Mouse (Mus musculus): ENCODE data around the gene Tmcc3. TPM values are rescaled to one million over a fixed set of nuclear protein-coding genes. Genes with fewer than 3 reads are reported as not detected.

The Tmcc3 gene
- polyA plus RNA-seq, 1 experiment from 2014 or later = 8.8 TPM

- H3K9ac ChIP-seq (replicated peaks; ENCODE audit: low read depth, low read length) = no peak overlapping the region
- H3K9me3 ChIP-seq (ENCODE audit: control insufficient read depth, low read depth, low read length) = 0 out of 2 replicates have a peak, but pooled peaks cover 4% of the 10 kb centered on the region
- no peaks in the 10 kb centered on the region for H3K4me1 ChIP-seq (ENCODE audit: control insufficient read depth, insufficient read depth, low read length)
- no peak for ATAC-seq (ENCODE audit: insufficient number of reproducible peaks, insufficient read depth, low FRiP score, low read depth)
- H3K4me2 ChIP-seq (replicated peaks; ENCODE audit: low read depth, low read length) = no peak overlapping the region
- H3K4me3 ChIP-seq (ENCODE audit: low read depth, low read length) = no peak overlapping the region
- no peaks in the 10 kb centered on the region for H3K36me3 ChIP-seq (ENCODE audit: control insufficient read depth, insufficient read depth, low read length)
- H3K27ac ChIP-seq (ENCODE audit: low read length) = no peak overlapping the region
- H3K27me3 ChIP-seq (ENCODE audit: control insufficient read depth, insufficient read depth, low read length) = no peaks in the 10 kb centered on the region
Observed at GRCm38 (mm10) chr10:94481613-94482012, 169.9 kb downstream of the Tmcc3 start.

GRCm38 (mm10) chr10:94486179-94486578 is 174.4 kb downstream of the Tmcc3 start:
- Histone ChIP-seq H3K4me1 (ENCODE audit: control insufficient read depth, insufficient read depth, low read length) (no peaks in the 10 kb centered on the region), H3K9me3 (ENCODE audit: control insufficient read depth, low read depth, low read length) (0 out of 2 replicates have a peak, but pooled peaks cover 4% of the 10 kb centered on the region), H3K27me3 (ENCODE audit: control insufficient read depth, insufficient read depth, low read length) (no peaks in the 10 kb centered on the region), H3K9ac (replicated peaks; ENCODE audit: low read depth, low read length) (no peak overlapping the region), H3K36me3 (ENCODE audit: control insufficient read depth, insufficient read depth, low read length) (no peaks in the 10 kb centered on the region), H3K4me3 (ENCODE audit: low read depth, low read length) (no peak overlapping the region), H3K27ac (ENCODE audit: low read length) (no peak overlapping the region), H3K4me2 (replicated peaks; ENCODE audit: low read depth, low read length) (no peak overlapping the region)
- WGBS = 67% methylated on average over 2 of the region's 2 CpGs
- no peak for ATAC-seq (ENCODE audit: insufficient number of reproducible peaks, insufficient read depth, low FRiP score, low read depth)

- Histone ChIP-seq H3K36me3 (ENCODE audit: control insufficient read depth, insufficient read depth, low read length) (no peaks in the 10 kb centered on the region), H3K9ac (replicated peaks; ENCODE audit: low read depth, low read length) (no peak overlapping the region), H3K4me3 (ENCODE audit: low read depth, low read length) (no peak overlapping the region), H3K4me1 (ENCODE audit: control insufficient read depth, insufficient read depth, low read length) (peaks cover 3% of the 10 kb centered on the region; the same call in 1 of the 2 replicates), H3K4me2 (replicated peaks; ENCODE audit: low read depth, low read length) (no peak overlapping the region), H3K27ac (ENCODE audit: low read length) (no peak overlapping the region), H3K27me3 (ENCODE audit: control insufficient read depth, insufficient read depth, low read length) (no peaks in the 10 kb centered on the region), H3K9me3 (ENCODE audit: control insufficient read depth, low read depth, low read length) (no peaks in the 10 kb centered on the region)
- 74% methylated on average over 4 of the region's 4 CpGs for WGBS
- no peak for ATAC-seq (ENCODE audit: insufficient number of reproducible peaks, insufficient read depth, low FRiP score, low read depth)
Observed at GRCm38 (mm10) chr10:94489509-94489908, 177.8 kb downstream of the Tmcc3 start.

- H3K27me3 ChIP-seq (ENCODE audit: control insufficient read depth, insufficient read depth, low read length) = no peaks in the 10 kb centered on the region
- no peak overlapping the region for H3K4me2 ChIP-seq (replicated peaks; ENCODE audit: low read depth, low read length)
- no peak for ATAC-seq (ENCODE audit: insufficient number of reproducible peaks, insufficient read depth, low FRiP score, low read depth)
- no peak overlapping the region for H3K27ac ChIP-seq (ENCODE audit: low read length)
- H3K9ac ChIP-seq (replicated peaks; ENCODE audit: low read depth, low read length) = no peak overlapping the region
- WGBS = 83% methylated on average over 3 of the region's 3 CpGs
- H3K36me3 ChIP-seq (ENCODE audit: control insufficient read depth, insufficient read depth, low read length) = no peaks in the 10 kb centered on the region
- H3K4me3 ChIP-seq (ENCODE audit: low read depth, low read length) = no peak overlapping the region
- H3K4me1 ChIP-seq (ENCODE audit: control insufficient read depth, insufficient read depth, low read length) = peaks cover 7% of the 10 kb centered on the region; the same call in 1 of the 2 replicates
- no peaks in the 10 kb centered on the region for H3K9me3 ChIP-seq (ENCODE audit: control insufficient read depth, low read depth, low read length)
Observed at GRCm38 (mm10) chr10:94491006-94491405, 179.3 kb downstream of the Tmcc3 start.

- no peak overlapping the region for H3K4me3 ChIP-seq (ENCODE audit: low read depth, low read length)
- no peaks in the 10 kb centered on the region for H3K36me3 ChIP-seq (ENCODE audit: control insufficient read depth, insufficient read depth, low read length)
- no peaks in the 10 kb centered on the region for H3K9me3 ChIP-seq (ENCODE audit: control insufficient read depth, low read depth, low read length)
- no peak overlapping the region for H3K4me2 ChIP-seq (replicated peaks; ENCODE audit: low read depth, low read length)
- H3K9ac ChIP-seq (replicated peaks; ENCODE audit: low read depth, low read length) = no peak overlapping the region
- no peaks in the 10 kb centered on the region for H3K27me3 ChIP-seq (ENCODE audit: control insufficient read depth, insufficient read depth, low read length)
- H3K4me1 ChIP-seq (ENCODE audit: control insufficient read depth, insufficient read depth, low read length) = peaks cover 8% of the 10 kb centered on the region; the same call in 1 of the 2 replicates
- WGBS = 19% methylated on average over 8 of the region's 8 CpGs
- peak; percentile 37; the same call in 1 of the 2 replicates for ATAC-seq (ENCODE audit: insufficient number of reproducible peaks, insufficient read depth, low FRiP score, low read depth)
- no peak overlapping the region for H3K27ac ChIP-seq (ENCODE audit: low read length)
Observed at GRCm38 (mm10) chr10:94494403-94494846, 182.7 kb downstream of the Tmcc3 start.

- 75% methylated on average over 7 of the region's 7 CpGs for WGBS
- Histone ChIP-seq H3K36me3 (ENCODE audit: control insufficient read depth, insufficient read depth, low read length) (no peaks in the 10 kb centered on the region), H3K27me3 (ENCODE audit: control insufficient read depth, insufficient read depth, low read length) (no peaks in the 10 kb centered on the region), H3K9me3 (ENCODE audit: control insufficient read depth, low read depth, low read length) (no peaks in the 10 kb centered on the region), H3K4me2 (replicated peaks; ENCODE audit: low read depth, low read length) (no peak overlapping the region), H3K27ac (ENCODE audit: low read length) (no peak overlapping the region), H3K9ac (replicated peaks; ENCODE audit: low read depth, low read length) (no peak overlapping the region), H3K4me1 (ENCODE audit: control insufficient read depth, insufficient read depth, low read length) (peaks cover 17% of the 10 kb centered on the region; the same call in 1 of the 2 replicates), H3K4me3 (ENCODE audit: low read depth, low read length) (no peak overlapping the region)
- no peak for ATAC-seq (ENCODE audit: insufficient number of reproducible peaks, insufficient read depth, low FRiP score, low read depth)
Observed at GRCm38 (mm10) chr10:94495496-94496235, 183.9 kb downstream of the Tmcc3 start.

GRCm38 (mm10) chr10:94496826-94497440 is 185.2 kb downstream of the Tmcc3 start:
- no peak overlapping the region for H3K4me2 ChIP-seq (replicated peaks; ENCODE audit: low read depth, low read length)
- 76% methylated on average over 8 of the region's 8 CpGs for WGBS
- no peaks in the 10 kb centered on the region for H3K9me3 ChIP-seq (ENCODE audit: control insufficient read depth, low read depth, low read length)
- H3K4me3 ChIP-seq (ENCODE audit: low read depth, low read length) = no peak overlapping the region
- ATAC-seq (ENCODE audit: insufficient number of reproducible peaks, insufficient read depth, low FRiP score, low read depth) = no peak
- no peaks in the 10 kb centered on the region for H3K27me3 ChIP-seq (ENCODE audit: control insufficient read depth, insufficient read depth, low read length)
- H3K9ac ChIP-seq (replicated peaks; ENCODE audit: low read depth, low read length) = no peak overlapping the region
- H3K27ac ChIP-seq (ENCODE audit: low read length) = no peak overlapping the region
- H3K4me1 ChIP-seq (ENCODE audit: control insufficient read depth, insufficient read depth, low read length) = peaks cover 19% of the 10 kb centered on the region; the same call in 1 of the 2 replicates
- no peaks in the 10 kb centered on the region for H3K36me3 ChIP-seq (ENCODE audit: control insufficient read depth, insufficient read depth, low read length)

GRCm38 (mm10) chr10:94500210-94500876 is 188.6 kb downstream of the Tmcc3 start:
- H3K27ac ChIP-seq (ENCODE audit: low read length) = peak overlapping the region; percentile 29; the same call in 1 of the 2 replicates
- no peak for ATAC-seq (ENCODE audit: insufficient number of reproducible peaks, insufficient read depth, low FRiP score, low read depth)
- no peak overlapping the region for H3K4me2 ChIP-seq (replicated peaks; ENCODE audit: low read depth, low read length)

More at GRCm38 (mm10) chr10:94500210-94500876, 188.6 kb downstream of the Tmcc3 start:
- H3K9ac ChIP-seq (replicated peaks; ENCODE audit: low read depth, low read length) = no peak overlapping the region
- WGBS = 34% methylated on average over 16 of the region's 16 CpGs
- H3K27me3 ChIP-seq (ENCODE audit: control insufficient read depth, insufficient read depth, low read length) = no peaks in the 10 kb centered on the region
- H3K4me3 ChIP-seq (ENCODE audit: low read depth, low read length) = no peak overlapping the region
- peaks cover 12% of the 10 kb centered on the region; the same call in 1 of the 2 replicates for H3K4me1 ChIP-seq (ENCODE audit: control insufficient read depth, insufficient read depth, low read length)
- no peaks in the 10 kb centered on the region for H3K9me3 ChIP-seq (ENCODE audit: control insufficient read depth, low read depth, low read length)
- H3K36me3 ChIP-seq (ENCODE audit: control insufficient read depth, insufficient read depth, low read length) = no peaks in the 10 kb centered on the region
